Mouse (Mus musculus) gastrocnemius, postnatal 36 days (tissue): ENCODE measurements around the gene Gm21866. TPM values are rescaled to one million over a fixed set of nuclear protein-coding genes. Genes with fewer than 3 reads are reported as not detected.
"Not testable (repeated sequence)": the region's sequence is repeated elsewhere in the genome, so short reads cannot be mapped to it uniquely, and the experiment has no call there.

Source experiments
- DNase-seq, 2 experiments: peaks; one replicate each; pipeline ENCODE4 v3.0.0; 2022
- intact Hi-C: fragments of 180-260 bp; cut with DNase I; formaldehyde crosslinking; loops from one replicate; pipeline ENCODE4 v1.15.1; 2025
- long read RNA-seq, 2 experiments: library from polyadenylated mRNA; stranded (forward); transcript quantifications; one replicate each; pipeline ENCODE4 v2.0.0; 2021
- total RNA-seq, 2 experiments: library from RNA; stranded (reverse); gene quantifications; 2 replicates each; pipeline ENCODE4 v1.2.3; 2021

Gm21866 gene
- total RNA-seq: not detected
- long read RNA-seq, experiment 1: 0 reads
- long read RNA-seq, experiment 2: 0 reads

DNA sequence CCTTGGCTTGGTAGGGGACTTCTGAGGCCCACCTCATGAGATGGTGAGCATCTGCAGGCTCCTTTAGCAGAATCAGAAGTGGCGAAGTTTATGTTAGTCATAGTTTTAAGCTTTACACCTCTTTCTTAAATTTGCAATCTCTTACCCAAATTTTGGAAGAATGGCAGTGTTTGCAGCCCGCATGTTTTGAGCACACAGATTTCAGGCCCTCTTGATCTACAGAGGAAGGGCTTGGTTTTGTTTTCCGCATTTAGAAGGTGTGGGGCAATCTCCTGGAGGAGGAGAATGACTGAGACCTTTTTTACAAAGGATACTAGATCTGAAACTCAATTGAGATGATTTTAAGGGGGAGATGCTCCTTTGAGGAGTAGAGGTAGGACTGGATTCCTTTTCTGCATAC lies at the start of gene Gm21866:
Gm21866 (minus strand) TSS at position 101 of the 400 bp plus-strand sequence.
- DNase-seq, intact Hi-C loops: not testable (repeated sequence)

- DNase-seq, intact Hi-C loops: not testable (repeated sequence)
These were observed 28.3 kb upstream of the Gm21866 start, which contains the start of gene Gm20773 for GRCm38 (mm10) chrY:13493726-13494125. Gene Gm20773 (plus strand): TSS chrY:13494026.

Other genes starting within 250 kb of the Gm21866 start
- not detected for gene Gm21828, start 241.7 kb downstream of the Gm21866 start, total RNA-seq
- not detected for gene Gm21440, start 213.2 kb downstream of the Gm21866 start, total RNA-seq
- not detected for gene Gm21454, start 213.1 kb downstream of the Gm21866 start, total RNA-seq
- gene Gm21725, start 116.5 kb downstream of the Gm21866 start, total RNA-seq: not detected
- gene Gm20773, start 28.4 kb upstream of the Gm21866 start, total RNA-seq: not detected